Mouse (Mus musculus) C2C12 (cell line): ENCODE results near the gene Grm8. TPM values are rescaled to one million over a fixed set of nuclear protein-coding genes. Genes with fewer than 3 reads are reported as not detected.

Source experiments
- H3K27me3 ChIP-seq: one replicate; pipeline ENCODE4 v1.6.1; 2011; ENCODE audit not compliant: control insufficient read depth, insufficient read depth, insufficient read length
- H3K36me3 ChIP-seq: one replicate; pipeline ENCODE4 v1.6.1; 2011; ENCODE audit not compliant: control insufficient read depth, insufficient read depth
- H3K4me3 ChIP-seq: one replicate; pipeline ENCODE4 v1.5.1; 2011; ENCODE audit warnings: mild to moderate bottlenecking, control low read depth; ENCODE audit not compliant: poor library complexity, insufficient read depth, severe bottlenecking
- H3K79me2 ChIP-seq: one replicate; pipeline ENCODE4 v1.6.1; 2011; ENCODE audit not compliant: control insufficient read depth, insufficient read depth
- H3K79me3 ChIP-seq: one replicate; pipeline ENCODE4 v1.6.1; 2011; ENCODE audit warnings: low read depth, control low read depth
- H3ac ChIP-seq: one replicate; pipeline ENCODE3; 2011; ENCODE audit warnings: low read depth; ENCODE audit not compliant: control insufficient read depth, insufficient read length
- CEBPB ChIP-seq: IDR thresholded peaks from one replicate; pipeline ENCODE4 v1.6.1; 2011; ENCODE audit warnings: low read depth, mild to moderate bottlenecking, control low read depth, moderate library complexity
- CTCF ChIP-seq: IDR thresholded peaks from one replicate; pipeline ENCODE4 v1.5.1; 2011; ENCODE audit not compliant: control insufficient read depth, insufficient read depth, insufficient read length
- FOSL1 ChIP-seq: IDR thresholded peaks from one replicate; pipeline ENCODE4 v1.8.0; 2011; ENCODE audit warnings: mild to moderate bottlenecking, low read length; ENCODE audit not compliant: poor library complexity, insufficient read depth, severe bottlenecking
- MAX ChIP-seq: IDR thresholded peaks from one replicate; pipeline ENCODE4 v1.6.1; 2011; ENCODE audit warnings: mild to moderate bottlenecking, control low read depth
- MYOD1 ChIP-seq: IDR thresholded peaks from one replicate; pipeline ENCODE4 v1.6.1; 2011; ENCODE audit warnings: low read depth; ENCODE audit not compliant: control insufficient read depth, insufficient read length
- MYOG ChIP-seq: IDR thresholded peaks from one replicate; pipeline ENCODE4 v1.6.1; 2011; ENCODE audit not compliant: control insufficient read depth, insufficient read length; ENCODE audit errors: extremely low read depth
- USF1 ChIP-seq: IDR thresholded peaks from one replicate; pipeline ENCODE4 v1.6.1; 2011; ENCODE audit warnings: low read depth, mild to moderate bottlenecking, control low read depth, moderate library complexity
- polyA plus RNA-seq: library from polyadenylated mRNA; unstranded; fragments of >200 nt; fragmentation: generic; extraction: Trizol; gene quantifications from one replicate; pipeline ENCODE4 v1.2.1, GENCODE M21; 2012; ENCODE audit warnings: missing spikeins

Grm8 gene
- polyA plus RNA-seq, 1 experiment: not detected

- Histone ChIP-seq H3ac (no peak overlapping the region), H3K79me2 (no peaks in the 10 kb centered on the region), H3K4me3 (no peak overlapping the region), H3K36me3 (no peaks in the 10 kb centered on the region), H3K79me3 (no peaks in the 10 kb centered on the region), H3K27me3 (no peaks in the 10 kb centered on the region)
- TF ChIP-seq CEBPB: no peak
These were observed 43.1 kb downstream of the Grm8 start for GRCm38 (mm10) chr6:28091836-28092235.

- Histone ChIP-seq H3K4me3 (no peak overlapping the region), H3K79me2 (no peaks in the 10 kb centered on the region), H3ac (no peak overlapping the region), H3K36me3 (no peaks in the 10 kb centered on the region), H3K27me3 (no peaks in the 10 kb centered on the region), H3K79me3 (no peaks in the 10 kb centered on the region)
- TF ChIP-seq CTCF: no peak
- no peak for TF ChIP-seq MAX
- TF ChIP-seq FOSL1: no peak
- TF ChIP-seq USF1: no peak
- no peak for TF ChIP-seq MYOD1
- no peak for TF ChIP-seq CEBPB
- TF ChIP-seq MYOG: no peak
These were observed 44.0 kb downstream of the Grm8 start for GRCm38 (mm10) chr6:28090981-28091380.

GRCm38 (mm10) chr6:28075534-28075933, 59.4 kb downstream of the Grm8 start:
- Histone ChIP-seq H3K27me3 (no peaks in the 10 kb centered on the region), H3K36me3 (no peaks in the 10 kb centered on the region), H3K4me3 (no peak overlapping the region), H3ac (no peak overlapping the region), H3K79me2 (no peaks in the 10 kb centered on the region), H3K79me3 (no peaks in the 10 kb centered on the region)
- no peak for TF ChIP-seq CEBPB
- TF ChIP-seq MYOD1: no peak
- TF ChIP-seq USF1: no peak
- no peak for TF ChIP-seq FOSL1
- TF ChIP-seq CTCF: no peak
- TF ChIP-seq MYOG: no peak
- no peak for TF ChIP-seq MAX

- Histone ChIP-seq H3K79me3 (no peaks in the 10 kb centered on the region), H3K27me3 (no peaks in the 10 kb centered on the region), H3K4me3 (no peak overlapping the region), H3K36me3 (no peaks in the 10 kb centered on the region), H3K79me2 (no peaks in the 10 kb centered on the region), H3ac (no peak overlapping the region)
- TF ChIP-seq FOSL1: no peak
- TF ChIP-seq CEBPB: no peak
- TF ChIP-seq MYOD1: no peak
- no peak for TF ChIP-seq CTCF
- TF ChIP-seq MYOG: no peak
- no peak for TF ChIP-seq MAX
- no peak for TF ChIP-seq USF1
These were observed 60.5 kb downstream of the Grm8 start for GRCm38 (mm10) chr6:28074470-28074869.

- Histone ChIP-seq H3K79me3 (no peaks in the 10 kb centered on the region), H3ac (no peak overlapping the region), H3K4me3 (no peak overlapping the region), H3K36me3 (no peaks in the 10 kb centered on the region), H3K79me2 (no peaks in the 10 kb centered on the region), H3K27me3 (no peaks in the 10 kb centered on the region)
- no peak for TF ChIP-seq USF1
These were observed 83.0 kb downstream of the Grm8 start for GRCm38 (mm10) chr6:28051966-28052365.

- Histone ChIP-seq H3K36me3 (no peaks in the 10 kb centered on the region), H3K27me3 (no peaks in the 10 kb centered on the region), H3K4me3 (no peak overlapping the region), H3K79me2 (no peaks in the 10 kb centered on the region), H3K79me3 (no peaks in the 10 kb centered on the region), H3ac (no peak overlapping the region)
- TF ChIP-seq CEBPB: no peak
- no peak for TF ChIP-seq MYOD1
- no peak for TF ChIP-seq MYOG
- TF ChIP-seq CTCF: no peak
- no peak for TF ChIP-seq FOSL1
- TF ChIP-seq MAX: no peak
- TF ChIP-seq USF1: no peak
These were observed 92.6 kb downstream of the Grm8 start for GRCm38 (mm10) chr6:28042339-28042738.

GRCm38 (mm10) chr6:28040815-28041214, 94.2 kb downstream of the Grm8 start:
- H3K79me2 ChIP-seq: no peaks in the 10 kb centered on the region
- H3K27me3 ChIP-seq: no peaks in the 10 kb centered on the region
- no peak overlapping the region for H3K4me3 ChIP-seq
- no peak for TF ChIP-seq CTCF
- no peak for TF ChIP-seq CEBPB
- no peak for TF ChIP-seq MAX
- TF ChIP-seq MYOD1: no peak
- no peak for TF ChIP-seq USF1
- no peak for TF ChIP-seq MYOG
- TF ChIP-seq FOSL1: no peak
- no peak overlapping the region for H3ac ChIP-seq
- no peaks in the 10 kb centered on the region for H3K79me3 ChIP-seq
- H3K36me3 ChIP-seq: no peaks in the 10 kb centered on the region
